Mouse (Mus musculus) hindbrain, embryonic 15.5 days (tissue): ENCODE data around the gene Tbkbp1. TPM values are rescaled to one million over a fixed set of nuclear protein-coding genes. Genes with fewer than 3 reads are reported as not detected.
"Not testable (repeated sequence)": the region's sequence is repeated elsewhere in the genome, so short reads cannot be mapped to it uniquely, and the experiment has no call there.

Experiments used
- ATAC-seq: fragments of 200-750 bp; cut with Nextera tagmentation; 2 replicates; pipeline ENCODE4 v1.8.0; 2017; ENCODE audit warnings: low read depth, moderate number of reproducible peaks, moderate TSS enrichment; ENCODE audit not compliant: low FRiP score
- H3K27ac ChIP-seq: fragments of 300-500 bp; sonication (generic); replicated peaks from 2 replicates; pipeline ENCODE4 v1.5.1; 2015; ENCODE audit warnings: mild to moderate bottlenecking, inconsistent platforms
- H3K27me3 ChIP-seq: fragments of 300-500 bp; sonication (generic); 2 replicates; pipeline ENCODE4 v1.6.1; 2015; ENCODE audit warnings: control low read depth, inconsistent platforms
- H3K36me3 ChIP-seq: fragments of 300-500 bp; sonication (generic); 2 replicates; pipeline ENCODE4 v1.6.1; 2015; ENCODE audit warnings: control low read depth, inconsistent platforms
- H3K4me1 ChIP-seq: fragments of 300-500 bp; sonication (generic); replicated peaks from 2 replicates; pipeline ENCODE4 v1.6.1; 2015; ENCODE audit warnings: control low read depth, inconsistent platforms
- H3K4me2 ChIP-seq: fragments of 300-500 bp; sonication (generic); 2 replicates; pipeline ENCODE4 v1.6.1; 2015; ENCODE audit warnings: moderate library complexity, mild to moderate bottlenecking, inconsistent platforms
- H3K4me3 ChIP-seq: fragments of 300-500 bp; sonication (generic); 2 replicates; pipeline ENCODE4 v1.5.1; 2015; ENCODE audit warnings: mild to moderate bottlenecking, inconsistent platforms
- H3K9ac ChIP-seq: fragments of 300-500 bp; sonication (generic); 2 replicates; pipeline ENCODE4 v1.6.1; 2015; ENCODE audit warnings: inconsistent platforms
- H3K9me3 ChIP-seq: fragments of 300-500 bp; sonication (generic); 2 replicates; pipeline ENCODE4 v1.6.1; 2016; ENCODE audit warnings: control low read depth, inconsistent platforms
- WGBS: fragments of 180-500 bp; shearing (Covaris S2); methylation state at CpG from one replicate; pipeline ENCODE4 v1.1.7; 2015; 5-methylcytosine and 5-hydroxymethylcytosine counted together
- polyA plus RNA-seq: library from polyadenylated mRNA; unstranded; fragments of >200 nt; fragmentation: Nextera tagmentation; extraction: Ambion mirVana; gene quantifications from 2 replicates; pipeline ENCODE4 v1.2.1, GENCODE M21; 2015

The Tbkbp1 gene
- polyA plus RNA-seq = 10.3 and 11.1 TPM in 2 replicates

DNA sequence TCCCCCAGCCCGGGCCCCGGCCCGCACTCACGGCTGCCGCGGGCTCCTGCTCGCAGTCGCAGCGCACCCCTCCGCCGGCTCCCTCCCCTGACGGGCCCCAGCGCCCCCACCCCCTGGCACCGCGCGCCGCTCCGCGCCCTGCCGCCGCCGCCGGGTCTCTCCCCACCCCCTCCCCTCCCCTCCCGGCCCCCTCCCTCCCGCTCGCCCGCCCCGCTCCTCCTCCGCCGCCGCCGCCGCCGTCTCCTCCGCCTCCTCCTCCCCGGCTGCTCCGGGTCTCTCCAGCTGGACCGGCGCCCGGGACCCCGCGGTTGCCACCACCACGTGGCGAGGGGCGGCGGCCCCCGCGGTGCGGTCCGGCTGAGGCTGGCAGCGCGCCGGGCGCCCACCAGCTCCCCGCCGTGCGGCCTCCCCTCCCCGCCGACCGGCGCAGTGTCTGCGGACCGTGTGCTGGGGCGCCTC lies at the start of gene Tbkbp1:
Gene Tbkbp1, minus strand, starts transcription at position 153 of the 459 bp plus-strand sequence.
- H3K27me3 ChIP-seq = no peaks in the 10 kb centered on the region
- peak within 1 kb of the TSS; percentile 85 for H3K4me2 ChIP-seq
- H3K9me3 ChIP-seq = no peaks in the 10 kb centered on the region
- WGBS = 0% methylated on average over 23 of the region's 64 CpGs
- H3K4me1 ChIP-seq = peaks cover 36% of the 10 kb centered on the region
- H3K4me3 ChIP-seq = peak within 1 kb of the TSS; percentile 95
- H3K9ac ChIP-seq = peak within 1 kb of the TSS; percentile 89
- H3K27ac ChIP-seq = peak within 1 kb of the TSS; percentile 96
- ATAC-seq = no peak; the same call in 1 of the 2 replicates
- peaks cover 14% of the 10 kb centered on the region for H3K36me3 ChIP-seq

DNA sequence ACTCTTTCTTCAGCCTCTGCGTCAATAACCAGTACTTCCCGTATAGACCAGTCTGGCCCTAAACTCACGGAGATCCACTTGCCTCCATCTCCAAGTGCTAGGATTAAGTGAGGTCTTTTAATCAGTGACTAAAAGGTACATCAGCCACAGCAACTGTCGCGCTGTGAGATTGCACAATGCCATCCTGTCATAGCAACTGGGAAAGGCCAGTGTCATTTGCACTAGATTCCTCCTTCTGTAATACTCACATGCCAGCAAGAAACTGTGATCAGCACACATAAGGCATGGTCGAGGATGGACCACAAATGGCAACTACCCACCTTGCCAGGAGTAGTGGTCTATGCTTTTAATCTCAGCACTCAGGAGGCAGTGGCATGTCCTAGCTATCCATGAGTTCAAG lies 48.2 kb upstream of the Tbkbp1 start:
- Histone ChIP-seq H3K9ac (no peak overlapping the region), H3K4me2 (no peak overlapping the region), H3K4me1 (no peaks in the 10 kb centered on the region), H3K9me3 (no peaks in the 10 kb centered on the region), H3K27me3 (no peaks in the 10 kb centered on the region), H3K4me3 (no peak overlapping the region), H3K36me3 (no peaks in the 10 kb centered on the region), H3K27ac (no peak overlapping the region)
- ATAC-seq = no peak
- whole genome bisulfite sequencing = 86% methylated on average over 6 of the region's 6 CpGs

DNA sequence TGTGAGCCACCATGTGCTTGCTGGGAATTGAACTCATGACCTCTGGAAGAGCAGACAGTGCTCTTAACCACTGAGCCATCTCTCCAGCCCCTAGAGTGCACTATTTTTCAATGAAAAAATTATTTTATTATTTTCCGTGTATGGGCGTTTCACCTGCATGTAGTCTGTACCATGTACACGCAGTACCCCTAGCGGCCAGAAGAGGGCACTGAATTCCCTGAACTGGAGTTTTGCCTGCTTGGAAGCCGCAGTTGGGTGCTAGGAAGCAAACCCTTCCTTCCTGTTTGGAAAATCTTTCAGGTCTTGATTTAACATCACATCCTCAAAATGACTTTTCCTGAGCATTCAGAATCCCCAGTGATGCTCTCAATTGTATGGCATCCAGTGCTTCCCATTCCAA lies 47.3 kb upstream of the Tbkbp1 start:
- H3K27ac ChIP-seq = no peak overlapping the region
- no peaks in the 10 kb centered on the region for H3K9me3 ChIP-seq
- H3K4me2 ChIP-seq = no peak overlapping the region
- WGBS = 20% methylated on average over 5 of the region's 5 CpGs
- no peak overlapping the region for H3K4me3 ChIP-seq
- no peaks in the 10 kb centered on the region for H3K27me3 ChIP-seq
- H3K9ac ChIP-seq = no peak overlapping the region
- H3K36me3 ChIP-seq = no peaks in the 10 kb centered on the region
- no peak for ATAC-seq
- H3K4me1 ChIP-seq = no peaks in the 10 kb centered on the region

DNA sequence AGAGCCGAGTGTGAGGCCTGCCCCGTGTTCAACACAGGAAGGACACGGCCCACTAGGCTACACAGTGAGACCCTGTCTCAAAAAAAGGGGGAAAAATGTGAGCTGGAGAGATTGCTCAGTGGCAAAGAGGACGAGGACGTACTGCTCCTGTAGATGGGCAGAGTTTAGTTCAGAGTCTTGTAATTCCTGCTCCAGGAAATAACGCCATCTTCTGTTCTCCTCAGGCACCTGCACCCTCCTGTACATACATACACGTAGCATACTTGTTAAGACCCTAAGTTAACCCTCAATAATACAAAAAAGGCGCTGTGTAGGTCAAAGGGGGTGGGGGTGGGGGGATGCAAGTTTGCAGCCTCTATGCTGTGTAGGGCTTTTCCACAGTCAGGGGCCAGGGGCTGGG lies 45.7 kb upstream of the Tbkbp1 start:
- no peak overlapping the region for H3K4me2 ChIP-seq
- no peaks in the 10 kb centered on the region for H3K36me3 ChIP-seq
- H3K4me1 ChIP-seq = no peaks in the 10 kb centered on the region
- 74% methylated on average over 8 of the region's 8 CpGs for WGBS
- no peaks in the 10 kb centered on the region for H3K9me3 ChIP-seq
- no peak for ATAC-seq
- no peak overlapping the region for H3K9ac ChIP-seq
- H3K27ac ChIP-seq = no peak overlapping the region
- H3K4me3 ChIP-seq = no peak overlapping the region
- H3K27me3 ChIP-seq = no peaks in the 10 kb centered on the region

DNA sequence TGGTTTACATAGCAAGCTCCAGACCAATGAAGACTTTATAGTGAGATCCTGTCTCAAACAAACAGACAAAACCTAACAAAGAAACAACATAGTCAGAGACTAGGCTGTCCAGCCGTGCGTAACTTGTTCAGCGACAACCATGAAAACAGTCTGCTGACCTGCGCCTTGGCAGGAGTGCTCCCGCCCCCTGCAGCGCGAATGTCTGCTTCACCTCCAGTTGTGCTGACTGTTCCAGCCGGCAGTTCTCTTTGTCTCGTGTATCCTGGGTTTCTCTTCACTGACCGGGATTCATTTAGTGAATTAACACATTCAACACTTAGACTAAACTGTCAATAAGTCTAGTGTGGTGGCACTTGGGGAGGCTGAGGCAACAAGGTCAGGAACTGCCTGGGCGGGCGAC lies 45.2 kb upstream of the Tbkbp1 start:
- Histone ChIP-seq H3K4me1 (no peaks in the 10 kb centered on the region), H3K4me3 (no peak overlapping the region), H3K9ac (no peak overlapping the region), H3K9me3 (no peaks in the 10 kb centered on the region), H3K27ac (no peak overlapping the region), H3K36me3 (no peaks in the 10 kb centered on the region), H3K27me3 (no peaks in the 10 kb centered on the region), H3K4me2 (no peak overlapping the region)
- no peak for ATAC-seq
- 57% methylated on average over 12 of the region's 12 CpGs for WGBS

DNA sequence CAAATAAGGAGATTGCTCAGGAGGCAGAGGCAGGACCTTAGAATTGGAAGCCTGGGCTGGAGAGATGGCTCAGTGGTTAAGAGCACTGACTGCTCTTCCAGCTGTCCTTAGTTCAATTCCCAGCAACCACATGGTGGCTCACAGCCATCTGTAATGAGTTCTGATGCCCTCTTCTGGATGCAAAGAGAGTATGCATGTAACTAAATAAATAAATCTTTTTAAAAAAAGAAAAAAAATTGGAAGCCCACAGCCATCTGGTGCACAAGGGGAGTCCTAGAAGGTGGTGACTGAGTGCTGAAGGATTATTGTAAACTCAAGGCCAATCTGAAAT lies 41.3 kb upstream of the Tbkbp1 start:
- Histone ChIP-seq H3K4me1 (peaks cover 11% of the 10 kb centered on the region), H3K4me3 (no peak overlapping the region), H3K9ac (no peak overlapping the region), H3K27me3 (no peaks in the 10 kb centered on the region), H3K36me3 (no peaks in the 10 kb centered on the region), H3K4me2 (no peak overlapping the region), H3K27ac (no peak overlapping the region), H3K9me3 (no peaks in the 10 kb centered on the region)
- ATAC-seq = no peak

DNA sequence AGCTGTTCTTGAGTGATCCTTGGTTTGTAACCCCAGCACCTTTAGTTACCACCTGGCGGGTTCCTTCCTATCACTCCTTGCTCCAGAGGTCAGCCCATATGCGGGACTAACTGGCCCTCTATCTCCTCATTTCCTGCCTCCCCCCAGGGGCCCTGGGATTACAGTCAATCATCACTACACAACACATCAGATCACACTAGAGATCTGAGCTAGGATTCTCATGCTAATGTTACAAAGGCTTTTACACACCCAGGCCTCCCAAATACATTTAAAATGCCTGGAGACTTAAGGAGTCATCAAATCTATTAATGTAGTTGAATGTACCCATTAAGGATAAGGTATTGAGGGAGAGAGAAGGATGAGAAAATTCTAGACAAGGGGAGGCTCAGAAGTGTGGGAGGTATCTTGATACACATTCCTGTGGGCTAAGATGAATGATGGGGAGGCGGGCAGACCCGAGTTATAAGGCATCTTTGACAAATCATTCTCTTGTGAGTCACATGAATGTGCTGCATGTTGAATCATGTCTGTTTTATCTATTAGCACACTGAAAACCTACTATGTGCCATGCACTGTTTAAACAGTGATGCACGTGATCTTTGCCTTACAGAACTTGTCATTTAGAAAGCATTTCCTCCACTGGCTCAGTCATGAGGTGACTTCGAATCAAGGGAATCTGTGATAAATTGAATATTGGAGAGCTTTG lies 40.8 kb upstream of the Tbkbp1 start:
- WGBS = 79% methylated on average over 6 of the region's 6 CpGs
- no peak for ATAC-seq
- H3K4me3 ChIP-seq = no peak overlapping the region

DNA sequence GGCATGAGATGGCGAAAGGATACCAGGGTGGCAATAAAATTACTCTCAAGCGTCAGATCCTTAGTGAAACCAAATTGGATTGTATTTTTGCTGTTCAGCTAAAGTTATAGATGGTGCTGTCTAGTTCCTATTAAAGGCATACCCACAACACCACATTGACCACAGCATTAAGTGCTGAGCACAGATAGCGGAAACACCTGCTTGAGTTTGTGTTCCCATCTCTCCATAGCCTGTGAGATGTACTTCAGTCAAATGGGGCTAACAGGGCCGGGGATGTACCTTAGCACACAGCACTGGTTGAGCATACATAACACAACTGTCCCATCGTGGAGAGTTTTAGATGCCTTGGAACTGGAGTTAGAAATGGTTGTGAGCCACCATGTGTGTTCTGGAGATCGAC lies 39.7 kb upstream of the Tbkbp1 start:
- Histone ChIP-seq H3K4me1 (peaks cover 20% of the 10 kb centered on the region), H3K36me3 (no peaks in the 10 kb centered on the region; the same call in 1 of the 2 replicates), H3K4me3 (no peak overlapping the region), H3K9ac (no peak overlapping the region), H3K4me2 (no peak overlapping the region), H3K9me3 (no peaks in the 10 kb centered on the region), H3K27me3 (no peaks in the 10 kb centered on the region), H3K27ac (no peak overlapping the region)
- ATAC-seq = no peak
- 92% methylated on average over 6 of the region's 6 CpGs for WGBS

More for the DNA sequence above, 40.8 kb upstream of the Tbkbp1 start:
- H3K4me1 ChIP-seq = peaks cover 11% of the 10 kb centered on the region
- no peak overlapping the region for H3K4me2 ChIP-seq
- H3K9ac ChIP-seq = no peak overlapping the region
- no peaks in the 10 kb centered on the region for H3K27me3 ChIP-seq
- no peak overlapping the region for H3K27ac ChIP-seq
- H3K36me3 ChIP-seq = no peaks in the 10 kb centered on the region
- H3K9me3 ChIP-seq = no peaks in the 10 kb centered on the region

DNA sequence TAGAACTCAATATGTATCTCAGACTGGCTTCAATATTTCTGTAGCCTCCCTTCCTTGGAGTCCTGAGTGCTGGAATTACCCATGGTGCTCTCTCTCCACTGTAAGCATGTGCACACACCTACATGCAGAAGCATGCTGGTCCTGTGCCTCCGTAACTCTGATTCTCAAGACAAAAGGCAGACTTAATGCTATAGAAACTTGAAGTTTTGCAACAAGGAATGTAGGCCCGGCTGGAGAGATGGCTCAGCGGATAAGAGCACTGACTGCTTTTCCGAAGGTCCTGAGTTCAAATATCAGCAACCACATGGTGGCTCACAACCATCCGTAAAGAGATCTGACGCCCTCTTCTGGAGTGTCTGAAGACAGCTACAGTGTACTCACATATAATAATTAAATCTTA lies 38.4 kb upstream of the Tbkbp1 start:
- H3K4me3 ChIP-seq = peak overlapping the region; percentile 92; the same call in 1 of the 2 replicates
- not testable (repeated sequence) for ATAC-seq, H3K27ac ChIP-seq, H3K4me2 ChIP-seq, H3K36me3 ChIP-seq, H3K9me3 ChIP-seq, H3K9ac ChIP-seq, H3K27me3 ChIP-seq
- H3K4me1 ChIP-seq = peaks cover 32% of the 10 kb centered on the region
- 87% methylated on average over 6 of the region's 6 CpGs for WGBS

DNA sequence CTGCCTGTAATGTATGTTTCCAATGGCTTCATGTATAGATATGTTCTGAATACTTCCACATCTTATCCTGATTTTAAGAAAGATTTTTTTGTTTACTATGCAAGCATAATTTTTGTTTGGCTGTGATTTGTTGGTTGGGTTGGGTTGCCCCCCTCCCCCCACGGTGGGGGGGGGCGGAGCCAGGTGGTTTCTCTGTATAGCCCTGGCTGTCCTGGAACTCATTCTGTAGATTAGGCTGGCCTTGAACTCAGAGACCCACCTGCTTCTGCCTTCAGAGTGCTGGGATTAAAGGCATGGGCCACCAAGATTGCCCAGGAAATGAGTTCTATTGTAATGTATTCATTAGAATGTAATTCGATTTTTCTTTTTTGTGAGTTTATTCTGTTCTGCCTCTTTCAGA lies 37.9 kb upstream of the Tbkbp1 start:
- peak overlapping the region; percentile 60 for H3K4me2 ChIP-seq

DNA sequence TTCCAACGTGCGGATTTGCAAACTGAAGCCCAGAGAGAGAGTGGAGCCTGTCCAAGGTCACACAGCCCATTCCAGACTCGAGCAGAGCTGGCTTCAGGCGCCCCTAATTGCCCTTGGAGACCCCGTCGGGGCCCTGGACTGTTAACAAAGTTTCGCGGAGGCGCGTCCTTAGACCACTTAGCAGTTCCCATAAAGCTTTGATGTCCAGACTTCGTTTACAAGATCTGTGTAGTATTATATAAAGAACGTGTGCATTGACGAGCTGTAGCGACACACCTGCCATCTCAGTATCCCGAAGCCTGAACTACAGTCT lies 37.3 kb upstream of the Tbkbp1 start:
- under 1% methylated on average over 15 of the region's 15 CpGs for WGBS
- peak overlapping the region; percentile 58 for H3K9ac ChIP-seq
- peaks cover 39% of the 10 kb centered on the region for H3K4me1 ChIP-seq
- peak overlapping the region; percentile 92 for H3K4me3 ChIP-seq
- H3K9me3 ChIP-seq = no peaks in the 10 kb centered on the region
- H3K36me3 ChIP-seq = peaks cover 20% of the 10 kb centered on the region
- H3K27ac ChIP-seq = peak overlapping the region; percentile 91
- H3K27me3 ChIP-seq = no peaks in the 10 kb centered on the region
- H3K4me2 ChIP-seq = peak overlapping the region; percentile 60
- no peak for ATAC-seq

More for the DNA sequence above, 37.9 kb upstream of the Tbkbp1 start:
- Histone ChIP-seq H3K9ac (no peak overlapping the region), H3K4me1 (peaks cover 35% of the 10 kb centered on the region), H3K9me3 (no peaks in the 10 kb centered on the region), H3K27ac (no peak overlapping the region), H3K4me3 (peak overlapping the region; percentile 92), H3K36me3 (peaks cover 13% of the 10 kb centered on the region), H3K27me3 (no peaks in the 10 kb centered on the region)
- 40% methylated on average over 3 of the region's 3 CpGs for WGBS
- no peak for ATAC-seq

DNA sequence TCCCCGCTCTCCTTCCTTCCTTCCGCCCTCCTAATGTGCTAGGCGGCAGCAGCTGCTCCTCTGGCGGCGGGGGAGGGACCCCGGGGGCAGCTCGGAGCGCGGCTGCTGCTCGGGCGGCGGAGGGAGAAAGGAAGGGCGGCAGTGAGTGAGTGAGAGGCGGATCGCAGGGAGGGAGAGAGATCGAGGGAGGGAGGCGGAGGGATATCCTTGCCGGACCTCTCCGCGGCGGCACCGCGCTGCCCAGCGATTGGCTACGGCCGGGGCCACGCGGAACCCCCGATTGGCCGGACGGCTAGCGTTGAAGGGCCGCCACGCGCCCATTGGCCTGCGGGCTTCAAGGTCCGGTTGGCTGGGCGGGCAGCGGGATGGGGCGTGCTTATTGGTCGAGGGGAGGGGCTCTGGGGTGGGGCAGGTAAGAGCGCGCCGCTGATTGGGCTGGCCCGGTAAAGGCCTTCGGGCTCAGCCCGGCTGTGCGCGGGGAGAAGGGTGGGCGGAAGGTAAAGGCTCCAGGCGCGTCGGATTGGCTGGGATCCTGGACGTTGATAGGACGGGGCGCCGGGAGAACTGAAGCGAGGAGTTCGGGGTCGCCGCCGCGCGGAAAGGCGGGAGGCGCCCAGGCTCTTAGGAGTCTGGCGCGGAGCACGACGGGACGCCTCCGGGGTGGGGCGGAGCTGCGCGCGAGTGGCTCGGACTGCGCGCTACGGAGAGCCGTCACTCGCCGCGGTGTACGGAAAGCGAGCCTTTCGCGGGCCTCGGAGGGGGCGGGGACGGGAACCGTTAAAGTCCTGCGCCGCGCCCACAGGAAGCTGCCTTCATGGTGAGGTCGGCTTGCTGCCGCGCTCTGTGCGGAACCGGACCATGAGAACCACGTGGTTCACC lies 36.7 kb upstream of the Tbkbp1 start, which contains the start of gene Kpnb1:
Gene Kpnb1, minus strand, starts transcription at position 118 of the 879 bp plus-strand sequence.
- Histone ChIP-seq H3K4me1 (peaks cover 39% of the 10 kb centered on the region), H3K27ac (peak within 1 kb of the TSS; percentile 95), H3K9me3 (no peaks in the 10 kb centered on the region), H3K36me3 (peaks cover 25% of the 10 kb centered on the region), H3K9ac (peak within 1 kb of the TSS; percentile 85), H3K27me3 (no peaks in the 10 kb centered on the region), H3K4me3 (peak within 1 kb of the TSS; percentile 92), H3K4me2 (peak within 1 kb of the TSS; percentile 88)
- ATAC-seq = peak; percentile 97
- WGBS = under 1% methylated on average over 92 of the region's 101 CpGs
